Mouse (Mus musculus) forebrain, postnatal 0 days (tissue): ENCODE data around the gene Get4. TPM values are rescaled to one million over a fixed set of nuclear protein-coding genes. Genes with fewer than 3 reads are reported as not detected.

Source experiments
- ATAC-seq: fragments of 200-750 bp; cut with Nextera tagmentation; 2 replicates; pipeline ENCODE4 v1.8.0; 2017; ENCODE audit warnings: mild to moderate bottlenecking, moderate library complexity
- DNase-seq: peaks from one replicate; pipeline ENCODE4 v3.0.0-alpha.2; 2015
- H3K27ac ChIP-seq: fragments of 300-500 bp; sonication (generic); 2 replicates; pipeline ENCODE4 v1.5.1; 2014; ENCODE audit warnings: low read depth, mild to moderate bottlenecking, antibody characterized with exemption, low read length, moderate library complexity, mixed read lengths
- H3K27me3 ChIP-seq: fragments of 300-500 bp; sonication (generic); 2 replicates; pipeline ENCODE4 v1.6.1; 2014; ENCODE audit warnings: mild to moderate bottlenecking, low read length, mixed read lengths; ENCODE audit not compliant: insufficient read depth
- H3K36me3 ChIP-seq: fragments of 300-500 bp; sonication (generic); 2 replicates; pipeline ENCODE4 v1.6.1; 2014; ENCODE audit warnings: mild to moderate bottlenecking, moderate library complexity; ENCODE audit not compliant: insufficient read depth
- H3K4me1 ChIP-seq: fragments of 300-500 bp; sonication (generic); 2 replicates; pipeline ENCODE4 v1.6.1; 2014; ENCODE audit warnings: antibody characterized with exemption; ENCODE audit not compliant: insufficient read depth
- H3K4me2 ChIP-seq: fragments of 300-500 bp; sonication (generic); 2 replicates; pipeline ENCODE4 v1.6.1; 2014; ENCODE audit warnings: low read depth, mild to moderate bottlenecking, moderate library complexity
- H3K4me3 ChIP-seq: fragments of 300-500 bp; sonication (generic); 2 replicates; pipeline ENCODE4 v1.5.1; 2014; ENCODE audit warnings: low read depth, low read length, mixed read lengths
- H3K9ac ChIP-seq: fragments of 300-500 bp; sonication (generic); 2 replicates; pipeline ENCODE4 v1.6.1; 2014; ENCODE audit warnings: mild to moderate bottlenecking
- H3K9me3 ChIP-seq: fragments of 300-500 bp; sonication (generic); 2 replicates; pipeline ENCODE4 v1.6.1; 2016; ENCODE audit warnings: low read length
- CTCF ChIP-seq: sonication (generic); IDR thresholded peaks from 2 replicates; pipeline ENCODE4 v1.5.1; 2016; ENCODE audit warnings: antibody characterized with exemption, control low read depth, low read depth
- WGBS: fragments of 180-500 bp; shearing (Covaris S2); extraction: QIAGEN DNeasy Blood & Tissue Kit; methylation state at CpG from one replicate; pipeline ENCODE4 v1.1.7; 2014; 5-methylcytosine and 5-hydroxymethylcytosine counted together
- polyA plus RNA-seq: library from polyadenylated mRNA; unstranded; fragments of >200 nt; fragmentation: Nextera tagmentation; extraction: Ambion mirVana; gene quantifications from 2 replicates; pipeline ENCODE4 v1.2.1, GENCODE M21; 2015
- total RNA-seq: library from RNA; depleted of rRNA; stranded (reverse); fragments of >200 nt; gene quantifications from 2 replicates; pipeline ENCODE4 v1.2.3, GENCODE M21; 2014

The Get4 gene
- total and polyA plus RNA-seq, 2 experiments from 2014 or later = 48.8 to 139 TPM

- Histone ChIP-seq H3K27ac (no peak overlapping the region), H3K9ac (no peak overlapping the region), H3K4me3 (no peak overlapping the region), H3K9me3 (no peaks in the 10 kb centered on the region), H3K36me3 (no peaks in the 10 kb centered on the region; the same call in 1 of the 2 replicates), H3K27me3 (no peaks in the 10 kb centered on the region), H3K4me2 (no peak overlapping the region), H3K4me1 (no peaks in the 10 kb centered on the region)
- WGBS = 87% methylated on average over 6 of the region's 6 CpGs
- DNase-seq (no peak), ATAC-seq (no peak)
- no peak for TF ChIP-seq CTCF
Measured at GRCm38 (mm10) chr5:139302101-139302500, 50.0 kb downstream of the Get4 start.

GRCm38 (mm10) chr5:139303646-139304061 lies 51.5 kb downstream of the Get4 start:
- no peak overlapping the region for H3K4me2 ChIP-seq
- no peaks in the 10 kb centered on the region for H3K27me3 ChIP-seq
- TF ChIP-seq CTCF = no peak
- H3K9me3 ChIP-seq = no peaks in the 10 kb centered on the region
- H3K9ac ChIP-seq = no peak overlapping the region
- ATAC-seq = no peak
- WGBS = 93% methylated on average over 9 of the region's 9 CpGs
- no peak for DNase-seq
- H3K36me3 ChIP-seq = no peaks in the 10 kb centered on the region; the same call in 1 of the 2 replicates
- H3K4me1 ChIP-seq = no peaks in the 10 kb centered on the region
- no peak overlapping the region for H3K27ac ChIP-seq
- H3K4me3 ChIP-seq = no peak overlapping the region

- Histone ChIP-seq H3K4me2 (no peak overlapping the region), H3K27me3 (no peaks in the 10 kb centered on the region), H3K27ac (no peak overlapping the region), H3K9ac (no peak overlapping the region), H3K4me3 (no peak overlapping the region), H3K4me1 (no peaks in the 10 kb centered on the region), H3K36me3 (no peaks in the 10 kb centered on the region), H3K9me3 (no peaks in the 10 kb centered on the region)
- 74% methylated on average over 3 of the region's 3 CpGs for WGBS
- no peak for DNase-seq
- no peak for TF ChIP-seq CTCF
- ATAC-seq = no peak
Measured at GRCm38 (mm10) chr5:139309946-139310345, 57.8 kb downstream of the Get4 start.

GRCm38 (mm10) chr5:139310477-139310876 lies 58.4 kb downstream of the Get4 start:
- H3K27ac ChIP-seq = no peak overlapping the region
- H3K9me3 ChIP-seq = no peaks in the 10 kb centered on the region
- no peaks in the 10 kb centered on the region for H3K36me3 ChIP-seq
- H3K4me3 ChIP-seq = no peak overlapping the region
- H3K27me3 ChIP-seq = no peaks in the 10 kb centered on the region
- 90% methylated on average over 4 of the region's 4 CpGs for WGBS
- no peak for DNase-seq
- no peak overlapping the region for H3K4me2 ChIP-seq
- H3K9ac ChIP-seq = no peak overlapping the region
- ATAC-seq = no peak
- H3K4me1 ChIP-seq = no peaks in the 10 kb centered on the region
- no peak for TF ChIP-seq CTCF

GRCm38 (mm10) chr5:139311822-139312221 lies 59.7 kb downstream of the Get4 start:
- Histone ChIP-seq H3K9me3 (no peaks in the 10 kb centered on the region), H3K27me3 (no peaks in the 10 kb centered on the region), H3K36me3 (no peaks in the 10 kb centered on the region), H3K4me2 (no peak overlapping the region), H3K27ac (no peak overlapping the region), H3K9ac (no peak overlapping the region), H3K4me3 (no peak overlapping the region), H3K4me1 (no peaks in the 10 kb centered on the region)
- DNase-seq (no peak), ATAC-seq (no peak)
- TF ChIP-seq CTCF = no peak
- 89% methylated on average over 9 of the region's 9 CpGs for WGBS

- Histone ChIP-seq H3K36me3 (no peaks in the 10 kb centered on the region), H3K27me3 (no peaks in the 10 kb centered on the region), H3K9me3 (no peaks in the 10 kb centered on the region), H3K27ac (no peak overlapping the region), H3K4me3 (no peak overlapping the region), H3K4me2 (no peak overlapping the region), H3K4me1 (no peaks in the 10 kb centered on the region), H3K9ac (no peak overlapping the region)
- no peak for TF ChIP-seq CTCF
- ATAC-seq = no peak
- 94% methylated on average over 9 of the region's 9 CpGs for WGBS
- DNase-seq = no peak
Measured at GRCm38 (mm10) chr5:139313536-139313935, 61.4 kb downstream of the Get4 start.

- H3K4me1 ChIP-seq = no peaks in the 10 kb centered on the region
- DNase-seq (no peak), ATAC-seq (no peak)
- H3K9me3 ChIP-seq = no peaks in the 10 kb centered on the region
- no peak for TF ChIP-seq CTCF
- H3K4me2 ChIP-seq = no peak overlapping the region
- no peak overlapping the region for H3K9ac ChIP-seq
- no peak overlapping the region for H3K4me3 ChIP-seq
- no peaks in the 10 kb centered on the region for H3K27me3 ChIP-seq
- 79% methylated on average over 12 of the region's 12 CpGs for WGBS
- no peak overlapping the region for H3K27ac ChIP-seq
- H3K36me3 ChIP-seq = no peaks in the 10 kb centered on the region; the same call in 1 of the 2 replicates
Measured at GRCm38 (mm10) chr5:139314941-139315642, 63.0 kb downstream of the Get4 start.
